8 mouse cellular contexts compared by ENCODE assay signal in genomic region chr11:74837056-74837693, GRCm38 (mm10). TPM values are rescaled to one million over a fixed set of nuclear protein-coding genes. Genes with fewer than 3 reads are reported as not detected.
DNase-seq lines count a peak whose midpoint lies in the region; ATAC-seq and TF ChIP-seq lines count a peak whose summit lies in the region.

No protein-coding gene starts in this region.

- no peak for DNase-seq in kidney, postnatal 0 days (ENCODE audit: low spot score)
- DNase-seq in kidney, adult 9 months: no peak
- DNase-seq in midbrain, embryonic 14.5 days: no peak
- DNase-seq in spleen, adult 12 weeks (ENCODE audit: low spot score): no peak
- no peak for DNase-seq in ovary, postnatal 14 days (ENCODE audit: low spot score)
- DNase-seq in gastrocnemius, adult 8-10 months (ENCODE audit: low spot score in 2 of 2): no peak

- ATAC-seq in kidney, postnatal 0 days (replicated peaks; ENCODE audit: low FRiP score, low read depth): no peak
- no peak for ATAC-seq in hindbrain, embryonic 15.5 days (ENCODE audit: low FRiP score, low read depth)
- ATAC-seq in midbrain, embryonic 14.5 days (ENCODE audit: low FRiP score, low TSS enrichment): no peak

- no peaks in the 10 kb centered on the region for H3K9me3 ChIP-seq in kidney, postnatal 0 days (replicated peaks; ENCODE audit: low read length)
- no peaks in the 10 kb centered on the region for H3K9me3 ChIP-seq in hindbrain, embryonic 15.5 days
- H3K9me3 ChIP-seq in midbrain, embryonic 14.5 days (ENCODE audit: control insufficient read depth, low read length): no peaks in the 10 kb centered on the region

- TF ChIP-seq POLR2A in cortical plate, adult 2 months (IDR thresholded peaks at IDR 0.05; ENCODE audit: extremely low read depth, insufficient read depth, low read length): no peak

- H3K36me3 ChIP-seq in kidney, postnatal 0 days (ENCODE audit: insufficient read depth, low read length): peaks cover 7% of the 10 kb centered on the region; the same call in 1 of the 2 replicates
- H3K36me3 ChIP-seq in hindbrain, embryonic 15.5 days: peaks cover 3% of the 10 kb centered on the region
- H3K36me3 ChIP-seq in midbrain, embryonic 14.5 days (ENCODE audit: control insufficient read depth, insufficient read depth, low read length): peaks cover 18% of the 10 kb centered on the region; the same call in 1 of the 2 replicates

- H3K9ac ChIP-seq in kidney, postnatal 0 days (ENCODE audit: low read depth, low read length): peak overlapping the region; percentile 62
- peak overlapping the region; percentile 53 for H3K9ac ChIP-seq in hindbrain, embryonic 15.5 days
- peak overlapping the region; percentile 59; the same call in 1 of the 2 replicates for H3K9ac ChIP-seq in midbrain, embryonic 14.5 days (replicated peaks; ENCODE audit: low read length)

- WGBS in kidney, postnatal 0 days: 50% methylated on average over 16 of the region's 16 CpGs
- 49% methylated on average over 16 of the region's 16 CpGs for WGBS in hindbrain, embryonic 15.5 days
- 46% methylated on average over 16 of the region's 16 CpGs for WGBS in midbrain, embryonic 14.5 days

- peak overlapping the region; percentile 66 for H3K4me2 ChIP-seq in kidney, postnatal 0 days (ENCODE audit: low read length)
- H3K4me2 ChIP-seq in hindbrain, embryonic 15.5 days: peak overlapping the region; percentile 90
- peak overlapping the region; percentile 80 for H3K4me2 ChIP-seq in midbrain, embryonic 14.5 days (ENCODE audit: low read length)

- no peaks in the 10 kb centered on the region for H3K27me3 ChIP-seq in kidney, postnatal 0 days (ENCODE audit: insufficient read depth, low read length)
- no peaks in the 10 kb centered on the region for H3K27me3 ChIP-seq in hindbrain, embryonic 15.5 days
- no peaks in the 10 kb centered on the region for H3K27me3 ChIP-seq in midbrain, embryonic 14.5 days (ENCODE audit: control insufficient read depth, insufficient read depth, low read length)

- H3K4me3 ChIP-seq in kidney, postnatal 0 days (replicated peaks; ENCODE audit: low read depth, low read length): peak overlapping the region; percentile 45; the same call in 1 of the 2 replicates
- H3K4me3 ChIP-seq in cortical plate, adult 2 months (ENCODE audit: insufficient read depth, low read length): peak overlapping the region; percentile 69
- H3K4me3 ChIP-seq in hindbrain, embryonic 15.5 days: peak overlapping the region; percentile 51
- H3K4me3 ChIP-seq in midbrain, embryonic 14.5 days (replicated peaks; ENCODE audit: low read depth, low read length): peak overlapping the region; percentile 49

- peak overlapping the region; percentile 92 for H3K27ac ChIP-seq in kidney, postnatal 0 days
- H3K27ac ChIP-seq in cortical plate, adult 2 months (ENCODE audit: insufficient read depth, low read length): 0 out of 2 replicates have a peak overlapping the region, but pooled peaks have one; percentile 30
- peak overlapping the region; percentile 88 for H3K27ac ChIP-seq in hindbrain, embryonic 15.5 days (replicated peaks)
- H3K27ac ChIP-seq in midbrain, embryonic 14.5 days (replicated peaks; ENCODE audit: low read depth, low read length): peak overlapping the region; percentile 89

- peaks cover 47% of the 10 kb centered on the region for H3K4me1 ChIP-seq in kidney, postnatal 0 days (replicated peaks; ENCODE audit: insufficient read depth, low read length)
- H3K4me1 ChIP-seq in cortical plate, adult 2 months (ENCODE audit: control insufficient read depth, insufficient read depth, low read length): peaks cover 6% of the 10 kb centered on the region; the same call in 1 of the 2 replicates
- H3K4me1 ChIP-seq in hindbrain, embryonic 15.5 days (replicated peaks): peaks cover 66% of the 10 kb centered on the region
- peaks cover 22% of the 10 kb centered on the region for H3K4me1 ChIP-seq in midbrain, embryonic 14.5 days (ENCODE audit: control insufficient read depth, insufficient read depth, low read length)

- TF ChIP-seq CTCF in kidney, postnatal 0 days (IDR thresholded peaks at IDR 0.05; ENCODE audit: low read depth): no peak
- no peak for TF ChIP-seq CTCF in cortical plate, adult 2 months (IDR thresholded peaks at IDR 0.05; ENCODE audit: extremely low read depth, insufficient read depth, low read length)

RNA-seq across cellular contexts. Expression of gene Mnt, which starts 6.5 kb away (rescaled TPM):
- polyA plus RNA-seq in kidney, postnatal 0 days (2015; fragmentation: Nextera tagmentation; extraction: Ambion mirVana): 5.5 and 5.7 TPM in 2 replicates
- polyA plus RNA-seq in cortical plate, adult 2 months (2012; rRNA removed): 19.9 and 22.1 TPM in 2 replicates
- polyA plus RNA-seq in hindbrain, embryonic 15.5 days (2015; fragmentation: Nextera tagmentation; extraction: Ambion mirVana): 8.7 and 9.7 TPM in 2 replicates
- 9.8 and 10.3 TPM in 2 replicates for polyA plus RNA-seq in midbrain, embryonic 14.5 days (2014; fragmentation: Nextera tagmentation; extraction: Ambion mirVana)
- total RNA-seq in gastrocnemius, adult 8-10 months (2022): 10 to 100 TPM in 1 of 4 experiments, 1 to 10 TPM in 3; 5.8 to 11.7 (median 7.8) TPM

RNA-seq across cellular contexts. Expression of gene Sgsm2, which starts 59.7 kb away (rescaled TPM):
- polyA plus RNA-seq in kidney, postnatal 0 days (2015; fragmentation: Nextera tagmentation; extraction: Ambion mirVana): 4.9 TPM in 2 replicates
- polyA plus RNA-seq in cortical plate, adult 2 months (2012; rRNA removed): 82.7 and 91.9 TPM in 2 replicates
- polyA plus RNA-seq in hindbrain, embryonic 15.5 days (2015; fragmentation: Nextera tagmentation; extraction: Ambion mirVana): 25.9 and 29.9 TPM in 2 replicates
- 24.3 and 25.7 TPM in 2 replicates for polyA plus RNA-seq in midbrain, embryonic 14.5 days (2014; fragmentation: Nextera tagmentation; extraction: Ambion mirVana)
- total RNA-seq in gastrocnemius, adult 8-10 months (2022): 1 to 10 TPM; 1.3 to 2.0 (median 1.7) TPM

Comparison
In these comparisons a context has a peak if more than half of its experiments do, and no peak if none do; other contexts are left out.
1. H3K27ac ChIP-seq: peak in every context shown above with its lines; median percentile 92 in kidney, postnatal 0 days; 89 in midbrain, embryonic 14.5 days; 88 in hindbrain, embryonic 15.5 days; 30 in cortical plate, adult 2 months.